11 mouse cellular contexts compared by ENCODE assay signal in the genomic region with DNA sequence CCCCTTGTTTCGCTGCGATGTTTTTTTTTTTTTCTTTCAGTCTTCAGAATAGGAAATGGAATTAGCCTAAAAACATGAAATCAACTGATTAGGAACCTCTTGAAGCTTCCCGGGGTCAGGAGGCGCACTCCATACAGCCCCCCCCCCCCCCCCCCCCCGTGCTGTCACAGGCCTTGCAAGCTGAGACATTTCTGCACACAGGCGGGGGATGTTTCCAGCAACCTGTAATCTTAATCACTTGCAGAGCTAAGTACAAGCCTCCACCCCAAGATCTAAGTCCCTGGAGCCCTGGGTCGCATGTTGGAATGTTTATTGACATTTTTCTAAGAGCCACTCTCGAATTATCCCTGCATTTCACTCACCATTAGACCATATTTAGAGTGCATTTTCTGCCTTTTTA.
DNase-seq lines count a peak whose midpoint lies in the region; ATAC-seq lines count a peak whose summit lies in the region.
"Had no signal": no experiment of that assay in that cellular context is flagged by ENCODE, and none has a peak within 500 bp of the region (broad histone marks: within the 10 kb centered on the region; RNA-seq: fewer than 3 reads in every experiment).

No protein-coding gene starts in this region.

- no peak for ATAC-seq in intestine, embryonic 15.5 days
- no peak for ATAC-seq in intestine, embryonic 16.5 days
- no peak for ATAC-seq in midbrain, embryonic 12.5 days (ENCODE audit: low FRiP score, low read depth)

- no peaks in the 10 kb centered on the region for H3K9me3 ChIP-seq in intestine, embryonic 15.5 days
- no peaks in the 10 kb centered on the region for H3K9me3 ChIP-seq in intestine, embryonic 16.5 days (ENCODE audit: control insufficient read depth, low read length)
- H3K9me3 ChIP-seq in midbrain, embryonic 12.5 days: no peaks in the 10 kb centered on the region

- no peak overlapping the region for H3K4me3 ChIP-seq in intestine, embryonic 15.5 days (replicated peaks)
- no peak overlapping the region for H3K4me3 ChIP-seq in intestine, embryonic 16.5 days (ENCODE audit: low read length)
- H3K4me3 ChIP-seq in midbrain, embryonic 12.5 days: no peak overlapping the region

- no peaks in the 10 kb centered on the region for H3K36me3 ChIP-seq in intestine, embryonic 15.5 days
- no peaks in the 10 kb centered on the region for H3K36me3 ChIP-seq in intestine, embryonic 16.5 days (ENCODE audit: control insufficient read depth, insufficient read depth, low read length)
- H3K36me3 ChIP-seq in midbrain, embryonic 12.5 days: no peaks in the 10 kb centered on the region

- peak; percentile 52 for DNase-seq in embryo, embryonic 9.5 days (ENCODE audit: extremely low spot score)
- peak; percentile 61 for DNase-seq in forelimb bud, embryonic 11.5 days (ENCODE audit: low read depth, low spot score)
- DNase-seq in ovary, adult 18-20 months (ENCODE audit: low spot score): no peak
- DNase-seq in right cerebral cortex, adult 2 months (ENCODE audit: low spot score in 2 of 2): no peak
- DNase-seq in testis, postnatal 14 days (ENCODE audit: low spot score): no peak
- DNase-seq: cerebellum, adult 9-10 months; gastrocnemius, postnatal 25 days; kidney, postnatal 36 days had no signal

- 30% methylated on average over 8 of the region's 8 CpGs for WGBS in intestine, embryonic 15.5 days
- 29% methylated on average over 8 of the region's 8 CpGs for WGBS in intestine, embryonic 16.5 days
- 10% methylated on average over 7 of the region's 8 CpGs for WGBS in midbrain, embryonic 12.5 days

- no peak overlapping the region for H3K27ac ChIP-seq in intestine, embryonic 15.5 days
- H3K27ac ChIP-seq in intestine, embryonic 16.5 days (ENCODE audit: low read length): no peak overlapping the region
- H3K27ac ChIP-seq in midbrain, embryonic 12.5 days (replicated peaks): no peak overlapping the region

- H3K4me1 ChIP-seq in intestine, embryonic 15.5 days (replicated peaks): 0 out of 2 replicates have a peak, but pooled peaks cover 4% of the 10 kb centered on the region
- 0 out of 2 replicates have a peak, but pooled peaks cover 5% of the 10 kb centered on the region for H3K4me1 ChIP-seq in intestine, embryonic 16.5 days (ENCODE audit: control insufficient read depth, insufficient read depth, low read length)
- H3K4me1 ChIP-seq in midbrain, embryonic 12.5 days: peaks cover 7% of the 10 kb centered on the region

- no peak overlapping the region for H3K9ac ChIP-seq in intestine, embryonic 15.5 days
- H3K9ac ChIP-seq in intestine, embryonic 16.5 days (ENCODE audit: low read depth, low read length): no peak overlapping the region
- H3K9ac ChIP-seq in midbrain, embryonic 12.5 days (replicated peaks): no peak overlapping the region

- H3K27me3 ChIP-seq in intestine, embryonic 15.5 days (replicated peaks): no peaks in the 10 kb centered on the region
- H3K27me3 ChIP-seq in intestine, embryonic 16.5 days (replicated peaks; ENCODE audit: control insufficient read depth, insufficient read depth, low read length): no peaks in the 10 kb centered on the region
- no peaks in the 10 kb centered on the region for H3K27me3 ChIP-seq in midbrain, embryonic 12.5 days

- 0 out of 2 replicates have a peak overlapping the region, but pooled peaks have one; percentile 24 for H3K4me2 ChIP-seq in intestine, embryonic 15.5 days (replicated peaks)
- H3K4me2 ChIP-seq in intestine, embryonic 16.5 days (ENCODE audit: low read depth, low read length): no peak overlapping the region
- peak overlapping the region; percentile 38 for H3K4me2 ChIP-seq in midbrain, embryonic 12.5 days (replicated peaks)

Comparison
In these comparisons a context has a peak if more than half of its experiments do, and no peak if none do; other contexts are left out.
1. DNase-seq: peak in embryo, embryonic 9.5 days (single experiment) and forelimb bud, embryonic 11.5 days (single experiment); none in ovary, adult 18-20 months (single experiment), right cerebral cortex, adult 2 months (0 of 2) and testis, postnatal 14 days (single experiment).